Mouse (Mus musculus) left cerebral cortex, adult 8-10 months (tissue): ENCODE measurements at regions not wholly inside any gene's neighbourhood (a gene's known extent, or its start where the extent isn't known, plus 50 kb on each side); places are given as distances from the start of the nearest gene placed in this dataset.

Experiments used
- DNase-seq, 2 experiments: peaks; one replicate each; pipeline ENCODE4 v3.0.0; 2022; ENCODE audit warnings: low spot score in 2 of 2

- DNase-seq: no peak
These were observed 414.3 kb upstream of the Tenm2 start for GRCm38 (mm10) chr11:37650095-37650494.

- DNase-seq: no peak
These were observed 387.5 kb upstream of the Tenm2 start for GRCm38 (mm10) chr11:37623290-37623689.

GRCm38 (mm10) chr11:37600533-37600932 lies 364.8 kb upstream of the Tenm2 start:
- DNase-seq: no peak

DNA sequence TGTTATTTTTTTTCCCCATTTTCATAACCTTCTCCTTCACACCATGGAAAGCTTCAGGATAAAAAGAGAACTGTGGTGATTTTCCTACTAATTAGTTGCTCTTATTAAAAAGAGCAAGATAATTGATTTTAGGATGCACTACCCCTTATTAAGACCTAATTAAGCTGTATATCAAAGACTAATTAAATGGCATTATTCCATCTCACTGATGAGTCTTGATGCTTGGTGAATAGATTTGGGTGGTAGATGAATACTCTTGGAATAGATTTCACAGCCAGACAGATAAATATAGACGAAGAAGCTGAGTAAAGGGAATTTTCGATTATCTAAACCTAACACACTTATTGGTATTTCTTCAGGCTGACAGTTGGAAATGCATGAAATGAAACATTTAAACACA lies 346.5 kb upstream of the Tenm2 start:
- DNase-seq: no peak

DNA sequence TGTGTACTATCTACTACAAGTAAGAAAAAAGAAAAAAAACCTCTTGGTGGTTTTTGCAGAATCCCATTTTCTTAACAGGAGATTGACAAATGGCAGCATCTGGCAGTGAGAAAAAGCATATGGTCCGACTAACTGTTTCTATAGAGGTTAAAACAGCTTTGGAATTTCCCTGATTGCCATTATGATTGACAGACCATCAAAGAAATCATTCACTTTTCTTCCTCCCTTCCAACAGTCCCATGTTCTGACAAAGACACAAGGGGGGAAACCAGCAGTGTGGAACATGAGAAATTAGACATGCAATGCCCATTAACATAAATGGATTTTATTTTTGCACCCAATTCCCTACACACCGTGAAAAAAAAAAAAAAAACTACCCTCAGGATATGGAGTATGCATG lies 297.9 kb upstream of the Tenm2 start:
- no peak for DNase-seq

- DNase-seq: no peak
These were observed 296.7 kb upstream of the Tenm2 start for GRCm38 (mm10) chr11:37532476-37532875.

- no peak for DNase-seq
These were observed 262.8 kb upstream of the Tenm2 start for GRCm38 (mm10) chr11:37498463-37499015.

- DNase-seq: no peak
These were observed 262.1 kb upstream of the Tenm2 start for GRCm38 (mm10) chr11:37497874-37498273.

- DNase-seq: no peak
These were observed 244.5 kb upstream of the Tenm2 start for GRCm38 (mm10) chr11:37480236-37480635.

DNA sequence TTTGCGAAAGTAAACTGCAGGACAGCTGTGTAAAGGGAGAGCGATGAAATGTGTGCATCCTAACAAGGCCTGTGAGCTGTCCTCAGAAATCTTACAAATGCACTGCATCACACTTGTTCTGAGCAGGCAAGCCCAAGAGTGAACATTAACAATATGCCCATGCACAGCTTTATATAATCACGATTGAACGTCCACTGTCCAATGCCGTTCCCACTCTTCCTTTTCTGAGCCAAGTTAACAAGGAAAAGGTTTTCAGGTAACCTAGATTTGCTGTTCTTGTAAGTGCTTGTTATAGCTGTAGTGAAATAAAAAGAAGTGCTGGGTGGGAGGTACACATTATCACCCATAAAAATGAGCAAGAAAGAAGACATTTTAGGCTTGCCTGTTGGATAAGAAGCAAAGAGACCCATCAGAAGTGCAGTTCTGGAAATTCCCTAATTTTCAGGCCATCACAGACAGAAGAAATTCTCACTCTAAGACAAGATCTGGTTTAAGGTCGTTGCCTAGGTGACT lies 243.3 kb upstream of the Tenm2 start:
- DNase-seq: peak in 1 of 2 experiments; percentile 10

GRCm38 (mm10) chr11:37474068-37474467 lies 238.3 kb upstream of the Tenm2 start:
- no peak for DNase-seq

- DNase-seq: no peak
These were observed 228.1 kb upstream of the Tenm2 start for GRCm38 (mm10) chr11:37463658-37464420.

DNA sequence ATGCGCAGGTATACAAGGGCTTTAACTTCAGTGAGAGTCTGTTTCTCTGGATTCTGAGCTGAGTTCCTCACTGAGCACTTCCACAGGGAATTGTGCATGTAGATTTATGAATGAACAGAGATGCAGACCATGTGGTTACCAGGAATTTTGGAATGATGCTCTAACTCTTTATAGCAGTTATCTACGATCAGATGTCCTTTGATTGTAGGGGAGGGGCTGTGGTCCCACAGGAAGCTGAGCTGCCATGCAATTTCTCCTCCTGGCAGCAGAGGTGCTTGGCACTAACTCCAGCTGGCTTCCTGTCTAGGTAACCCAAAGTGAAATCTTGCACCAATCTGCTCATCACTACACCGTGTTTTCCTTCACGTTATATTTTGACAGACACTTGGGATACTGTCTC lies 226.6 kb upstream of the Tenm2 start:
- DNase-seq: no peak

- no peak for DNase-seq
These were observed 211.6 kb upstream of the Tenm2 start for GRCm38 (mm10) chr11:37447361-37447760.

DNA sequence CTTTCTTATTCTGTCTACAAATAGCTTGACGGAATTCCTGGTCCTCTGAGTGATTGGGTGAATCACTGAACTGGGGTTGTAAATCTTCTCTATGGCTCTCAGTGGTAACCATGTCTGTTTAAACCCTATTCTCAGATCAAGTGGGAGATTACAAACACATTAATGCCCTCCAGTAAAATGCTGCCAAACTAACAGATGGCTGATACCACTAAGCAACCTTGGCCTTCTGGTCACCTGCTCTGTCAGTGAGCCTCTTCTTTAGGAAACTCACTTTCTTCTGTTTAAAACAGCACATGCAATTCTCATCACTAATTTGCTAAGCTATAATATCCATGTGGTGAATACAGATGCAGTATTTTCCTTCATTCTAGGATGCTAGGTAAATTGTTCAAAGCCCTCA lies 210.9 kb upstream of the Tenm2 start:
- no peak for DNase-seq

DNA sequence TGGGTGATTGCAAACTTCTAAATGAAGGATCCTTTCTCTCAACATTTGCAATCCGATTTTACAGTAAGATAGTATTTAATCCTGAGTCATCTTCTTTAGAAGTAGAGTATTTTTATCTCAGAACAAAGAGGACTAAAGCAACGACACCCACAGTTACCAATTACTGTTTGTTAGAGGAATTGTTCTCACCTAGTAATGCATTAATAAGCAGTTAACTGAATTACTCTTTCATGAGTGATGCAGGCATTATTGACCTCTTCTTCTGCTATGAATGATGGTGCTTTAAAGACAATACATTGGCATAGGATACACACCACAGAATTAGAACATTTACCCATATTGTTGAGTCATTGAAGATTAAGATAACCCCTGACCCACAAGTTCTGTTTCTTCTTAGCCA lies 207.0 kb upstream of the Tenm2 start:
- DNase-seq: no peak

- no peak for DNase-seq
These were observed 198.8 kb upstream of the Tenm2 start for GRCm38 (mm10) chr11:37434600-37434999.

GRCm38 (mm10) chr11:37424312-37425169 lies 188.8 kb upstream of the Tenm2 start:
- no peak for DNase-seq

DNA sequence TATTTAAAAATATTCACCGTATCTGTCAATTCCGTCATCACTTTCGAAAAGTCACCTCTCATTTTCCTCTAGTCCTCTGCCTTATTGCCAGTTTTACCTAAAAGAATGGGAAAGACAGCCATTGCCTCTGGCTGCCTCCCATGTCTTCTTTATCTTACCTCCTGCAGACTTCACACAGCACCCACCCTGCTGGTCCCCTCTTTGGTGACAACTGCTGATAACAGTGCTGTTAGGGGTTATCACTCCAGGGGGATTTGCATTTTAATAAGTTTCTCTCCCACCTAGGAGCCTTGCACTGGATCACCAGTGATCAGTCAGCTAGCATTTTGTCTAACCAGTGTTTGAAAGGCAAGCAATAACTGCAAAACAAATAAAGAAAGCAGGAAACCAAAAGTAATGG lies 177.1 kb upstream of the Tenm2 start:
- DNase-seq: no peak

DNA sequence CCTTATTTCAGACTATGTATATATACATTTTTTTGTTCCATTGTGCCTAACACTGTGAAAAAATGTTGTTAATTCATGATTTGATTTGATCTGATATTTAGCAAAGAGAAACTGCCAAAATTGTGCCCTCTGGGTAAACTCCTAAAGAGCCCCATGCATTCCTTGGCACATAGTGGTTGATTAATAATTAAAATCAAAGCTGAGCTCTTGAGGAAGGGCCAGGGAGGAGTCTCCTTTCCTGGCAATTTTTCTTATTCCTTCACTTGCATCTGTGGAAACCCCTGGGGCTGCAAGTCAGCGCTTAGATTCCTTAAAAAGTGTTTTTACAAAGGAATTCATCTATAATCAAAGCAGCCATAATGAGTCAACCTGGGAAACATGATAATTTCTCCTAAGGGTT lies 132.2 kb upstream of the Tenm2 start:
- no peak for DNase-seq

DNA sequence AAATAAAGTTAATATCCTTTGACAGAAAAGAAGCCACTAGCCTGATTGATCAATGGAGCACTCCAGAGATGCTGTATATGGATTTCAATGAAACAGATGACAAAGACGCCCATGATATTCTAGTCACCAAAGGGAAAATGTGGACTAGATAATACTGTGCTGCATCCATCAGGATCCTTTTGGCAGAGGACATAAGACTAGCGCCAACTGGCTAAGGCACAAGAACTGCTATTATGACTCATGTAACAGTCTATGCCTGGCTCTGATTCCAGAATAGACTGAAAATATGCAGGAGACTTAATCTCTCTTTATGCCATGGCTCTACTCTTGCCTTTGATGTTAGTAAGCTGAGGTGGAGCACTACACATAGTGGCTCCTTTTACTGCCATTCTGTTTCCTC lies 128.7 kb upstream of the Tenm2 start:
- DNase-seq: peak in 1 of 2 experiments; percentile 55

GRCm38 (mm10) chr11:37355074-37355473 lies 119.3 kb upstream of the Tenm2 start:
- no peak for DNase-seq
